ENCODE assay signal across 17 mouse cellular contexts in the genomic region with DNA sequence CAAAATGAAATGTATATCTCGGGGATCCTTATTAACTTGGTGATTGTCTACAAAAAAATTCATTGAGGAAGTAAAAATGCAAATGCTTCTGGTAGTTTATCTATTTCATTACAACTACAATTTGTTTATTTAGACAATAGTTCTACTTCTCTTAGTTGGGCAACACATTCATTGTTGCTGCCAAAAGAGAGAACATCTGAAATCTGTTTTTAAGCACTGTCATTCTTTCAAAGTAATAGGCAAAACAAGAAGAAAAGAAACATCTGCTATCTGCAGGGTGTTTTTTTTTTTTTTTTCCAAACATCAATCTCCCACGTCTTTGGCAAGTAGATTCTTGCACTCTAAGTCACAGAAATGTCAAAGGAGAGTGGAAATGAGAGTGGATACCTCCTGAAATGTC.
"Had no signal": no experiment of that assay in that cellular context is flagged by ENCODE, and none has a peak within 500 bp of the region (broad histone marks: within the 10 kb centered on the region; RNA-seq: fewer than 3 reads in every experiment).

No protein-coding gene starts in this region.

- H3K4me3 ChIP-seq: liver, embryonic 13.5 days; liver, embryonic 15.5 days; megakaryocyte, embryonic 14.5 days; midbrain, embryonic 13.5 days; midbrain, embryonic 15.5 days; neural tube, embryonic 12.5 days had no signal

- H3K36me3 ChIP-seq: liver, embryonic 13.5 days; liver, embryonic 15.5 days; midbrain, embryonic 13.5 days; midbrain, embryonic 15.5 days; neural tube, embryonic 12.5 days had no signal

- H3K9ac ChIP-seq: liver, embryonic 13.5 days; liver, embryonic 15.5 days; liver, postnatal 0 days; midbrain, embryonic 13.5 days; midbrain, embryonic 15.5 days; neural tube, embryonic 12.5 days had no signal

- H3K4me2 ChIP-seq: liver, embryonic 11.5 days; liver, embryonic 13.5 days; liver, embryonic 15.5 days; midbrain, embryonic 11.5 days; midbrain, embryonic 13.5 days; midbrain, embryonic 15.5 days; neural tube, embryonic 12.5 days had no signal

- H3K4me1 ChIP-seq: liver, embryonic 13.5 days; liver, embryonic 15.5 days; megakaryocyte, embryonic 14.5 days; midbrain, embryonic 13.5 days; midbrain, embryonic 15.5 days; neural tube, embryonic 12.5 days had no signal

- H3K27ac ChIP-seq: liver, embryonic 13.5 days; liver, embryonic 15.5 days; macrophage; midbrain, embryonic 13.5 days; midbrain, embryonic 15.5 days; neural tube, embryonic 12.5 days had no signal

- DNase-seq: liver; liver, embryonic 13.5 days; liver, postnatal 0 days; right cerebral cortex, postnatal 25 days; right cerebral cortex, postnatal 4 days; spleen, adult 18-20 months; thymus, adult 18-20 months; thymus, postnatal 14 days; thymus, postnatal 36 days had no signal

- H3K27me3 ChIP-seq: liver, embryonic 13.5 days; liver, embryonic 15.5 days; megakaryocyte, embryonic 14.5 days; midbrain, embryonic 13.5 days; midbrain, embryonic 15.5 days; neural tube, embryonic 12.5 days had no signal

- ATAC-seq: liver, postnatal 0 days; midbrain, embryonic 13.5 days; midbrain, embryonic 15.5 days had no signal

- H3K9me3 ChIP-seq: liver, embryonic 13.5 days; liver, embryonic 15.5 days; megakaryocyte, embryonic 14.5 days; midbrain, embryonic 13.5 days; midbrain, embryonic 15.5 days; neural tube, embryonic 12.5 days had no signal
